Mouse (Mus musculus) thymus, postnatal 10 days (tissue): ENCODE measurements around the gene Filip1.

Source experiments
- DNase-seq, 2 experiments: peaks; one replicate each; pipeline ENCODE4 v3.0.0; 2021; ENCODE audit warnings: low spot score in 2 of 2

Gene Filip1

DNA sequence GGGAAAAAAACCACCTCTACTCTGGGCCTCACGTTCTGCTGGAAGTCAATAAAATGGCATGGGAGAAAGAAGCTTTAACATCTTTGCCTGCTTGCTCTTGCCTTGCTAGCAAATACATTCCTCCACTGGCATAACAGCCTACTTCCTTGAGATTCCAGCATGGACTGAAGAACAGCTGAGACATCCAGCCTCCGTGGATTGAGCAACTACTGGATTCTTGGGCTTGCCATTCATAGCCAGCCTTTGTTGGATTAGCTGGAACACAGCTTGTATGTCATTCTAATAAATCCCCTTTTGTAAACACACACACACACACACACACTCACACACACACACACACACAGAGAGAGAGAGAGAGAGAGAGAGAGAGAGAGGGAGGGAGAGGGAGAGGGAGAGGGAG lies 185.6 kb downstream of the Filip1 start:
- no peak for DNase-seq

DNA sequence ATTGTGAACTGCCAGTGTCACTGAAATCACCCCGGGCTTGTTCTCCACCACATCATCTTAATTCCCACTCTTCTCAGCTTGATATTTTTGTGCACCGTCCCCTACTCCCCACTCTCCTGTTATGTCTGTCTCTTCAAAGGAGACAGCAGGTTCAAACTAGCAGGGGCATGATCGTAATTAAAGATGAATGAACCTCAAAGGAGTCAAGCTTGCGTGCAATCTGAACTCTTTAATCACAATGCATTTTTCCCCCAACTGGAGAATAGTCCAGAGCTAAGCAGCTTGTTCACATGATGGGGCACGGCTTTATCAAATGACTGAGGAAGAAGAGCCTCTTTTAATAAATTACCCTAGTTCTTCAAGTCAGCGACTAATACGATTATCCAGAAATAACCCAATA lies 187.1 kb downstream of the Filip1 start:
- no peak for DNase-seq

DNA sequence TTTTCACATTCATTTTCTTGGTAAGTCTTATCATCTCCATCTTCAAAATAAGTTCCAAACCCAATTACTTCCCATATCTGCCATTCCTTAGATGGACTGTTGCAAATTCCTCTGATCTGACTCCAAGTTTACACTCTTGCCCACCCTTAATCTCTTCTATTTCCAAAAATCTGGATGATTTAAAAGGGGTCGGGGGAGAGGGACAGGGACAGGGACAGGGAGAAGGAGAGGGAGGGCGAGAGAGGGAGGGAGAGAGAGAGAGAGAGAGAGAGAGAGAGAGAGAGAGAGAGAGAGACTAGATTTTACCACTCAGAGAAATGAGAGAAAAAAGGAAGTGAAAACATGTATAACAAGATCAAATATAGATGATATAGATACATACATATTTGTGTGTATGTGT lies 188.8 kb downstream of the Filip1 start:
- DNase-seq, result no peak

DNA sequence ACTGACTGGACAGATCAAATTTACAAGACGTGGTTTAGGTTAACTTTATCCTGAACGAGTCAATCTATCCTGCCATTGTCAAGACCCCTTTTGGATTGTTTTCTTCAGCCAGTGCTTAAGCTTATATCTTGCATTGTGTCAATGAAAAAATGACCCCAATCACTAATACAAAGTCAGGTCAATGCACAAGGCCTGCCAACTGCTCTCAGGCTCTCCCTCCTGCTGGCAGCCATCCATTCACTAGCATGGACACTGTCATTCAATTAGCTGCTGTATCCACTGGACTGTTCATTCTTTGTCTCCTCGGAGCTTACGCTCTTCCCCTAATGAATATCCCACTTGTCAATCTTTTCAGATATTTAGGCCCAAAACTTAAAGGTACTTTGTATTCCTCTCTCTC lies 189.2 kb downstream of the Filip1 start:
- DNase-seq, result no peak

DNA sequence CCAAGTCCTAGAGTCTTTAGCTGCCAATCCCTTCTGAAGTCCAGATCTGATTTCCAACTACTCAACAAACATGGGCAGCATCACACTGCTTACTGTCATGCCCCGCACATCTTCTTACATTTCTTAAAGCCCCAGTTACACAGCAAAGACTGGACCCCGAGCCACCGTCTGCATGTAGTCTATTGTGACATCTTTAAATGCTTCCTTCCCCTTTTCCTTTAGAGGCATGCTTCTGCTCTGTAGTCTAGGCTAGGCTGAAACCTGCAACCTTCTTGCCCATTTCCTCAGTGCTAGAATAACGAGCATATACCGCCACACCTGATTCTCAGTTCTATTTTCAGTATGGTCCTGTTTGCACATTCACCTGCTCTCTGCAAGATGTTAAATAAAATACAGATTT lies 196.2 kb downstream of the Filip1 start:
- DNase-seq, result no peak

DNA sequence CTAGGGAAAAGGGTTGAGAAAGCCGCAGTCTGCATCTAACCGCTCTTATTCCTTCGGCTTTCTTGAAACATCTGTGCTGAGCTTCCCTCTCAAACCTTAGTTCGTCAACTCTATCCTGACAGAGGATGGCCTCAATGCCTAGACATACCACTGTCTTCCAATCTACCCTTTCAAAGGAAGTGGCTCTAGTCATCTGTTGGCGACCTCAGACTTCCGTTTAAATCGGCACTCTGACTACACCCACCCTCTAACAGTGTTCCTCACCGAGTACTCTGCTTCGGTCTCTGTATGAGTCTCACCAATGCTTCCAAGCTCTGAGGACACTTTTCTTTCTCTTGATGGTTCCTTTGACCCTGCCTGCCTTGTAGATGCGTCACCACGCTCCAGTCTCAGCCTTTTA lies 196.6 kb downstream of the Filip1 start:
- DNase-seq, result no peak

DNA sequence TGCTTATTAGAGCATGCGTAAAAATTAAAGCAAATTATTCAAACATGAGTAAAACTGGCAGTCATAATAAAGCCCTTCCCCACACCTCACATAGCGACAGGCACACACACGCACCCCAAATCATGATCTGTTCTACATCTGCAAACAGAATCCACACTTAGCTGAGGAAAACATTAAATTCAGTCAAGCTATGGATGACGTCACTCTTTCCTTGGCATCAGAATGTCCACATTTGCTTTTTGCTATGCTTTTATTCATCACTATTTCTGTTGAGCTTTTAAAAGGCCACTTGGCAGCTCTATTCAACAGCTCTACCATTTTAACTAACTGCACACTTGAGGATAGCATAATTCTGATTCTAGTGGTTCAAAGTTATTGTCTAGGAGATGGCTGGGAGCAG lies 198.1 kb downstream of the Filip1 start:
- no peak for DNase-seq

DNA sequence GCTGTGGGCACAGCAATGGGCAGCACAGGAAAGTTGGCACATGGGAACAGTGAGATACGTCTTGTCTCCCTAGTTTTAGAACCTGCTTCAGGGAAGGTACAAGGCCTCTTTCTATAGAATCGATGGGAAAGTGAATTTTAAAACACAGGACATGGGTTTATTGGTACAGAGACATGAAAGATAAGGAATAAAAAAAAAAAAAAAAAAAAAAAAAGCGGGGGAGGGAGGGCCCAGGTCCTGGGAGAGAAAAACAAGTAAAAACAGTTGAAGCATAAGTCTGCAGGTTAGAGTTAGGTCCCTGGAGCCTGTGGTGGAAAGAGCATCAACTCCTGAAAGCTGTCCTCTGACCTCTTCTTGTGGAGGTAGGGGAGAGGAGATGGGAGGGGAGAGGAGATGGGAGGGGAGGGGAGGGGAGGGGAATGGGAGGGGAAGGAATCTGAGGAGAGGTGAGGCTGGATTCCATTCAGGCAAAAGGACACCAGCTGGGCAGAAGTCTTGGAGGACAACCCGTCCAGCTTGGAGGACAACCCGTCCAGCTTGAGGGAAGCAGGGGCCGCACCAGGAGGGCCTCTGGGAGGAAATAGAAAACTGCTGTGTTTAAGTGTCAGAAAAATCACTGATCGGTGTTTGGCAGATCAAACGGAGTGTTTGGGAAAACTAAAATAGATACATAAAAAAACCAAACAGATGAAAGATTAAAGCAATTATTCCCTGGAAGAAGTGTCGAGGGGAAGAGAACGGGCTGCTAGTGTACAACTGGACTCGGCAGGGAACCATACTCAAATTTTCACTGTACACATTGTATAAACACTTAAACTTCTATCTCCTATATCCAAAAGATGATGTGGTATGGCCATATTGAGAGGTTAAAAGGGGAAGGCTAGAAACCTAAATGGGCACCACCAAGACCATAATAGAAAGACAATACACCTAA lies 201.4 kb downstream of the Filip1 start:
- no peak for DNase-seq

DNA sequence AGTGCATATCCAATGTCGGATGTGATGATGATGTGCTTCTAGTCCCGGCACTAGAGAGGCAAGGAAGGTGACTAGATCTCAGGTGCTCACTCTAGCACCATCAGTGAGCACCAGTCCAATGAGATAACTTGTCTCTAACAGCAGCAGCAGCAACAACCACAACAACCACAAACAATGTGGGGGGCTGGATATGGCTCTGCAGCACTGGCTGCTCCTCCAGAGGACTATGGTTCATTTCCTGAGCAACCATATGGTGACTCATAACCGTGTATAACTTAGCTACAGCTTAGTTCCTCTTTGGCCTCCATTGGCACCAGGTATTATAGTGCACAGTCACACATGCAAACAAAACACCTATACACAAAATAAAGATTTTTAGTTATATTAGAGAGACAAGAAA lies 202.1 kb downstream of the Filip1 start:
- no peak for DNase-seq

DNA sequence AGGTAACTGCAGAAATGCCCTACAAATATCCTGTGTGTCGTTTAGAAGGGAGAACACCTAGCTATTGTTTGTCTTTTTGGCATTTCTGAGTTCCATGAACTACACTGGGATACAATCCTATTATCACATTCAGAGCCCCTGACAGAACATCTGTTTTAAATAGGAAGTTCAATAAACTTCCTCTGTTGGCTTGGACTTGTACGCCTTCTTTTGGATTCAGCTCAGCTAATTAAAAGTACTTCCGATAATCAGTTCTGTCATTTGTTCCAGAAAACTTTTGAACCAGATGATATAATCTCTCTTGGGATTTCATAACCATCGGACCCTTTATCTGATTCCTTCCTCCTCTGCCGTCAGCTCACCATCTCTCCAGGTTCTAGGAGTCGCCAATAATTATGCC lies 203.2 kb downstream of the Filip1 start:
- DNase-seq, result no peak

DNA sequence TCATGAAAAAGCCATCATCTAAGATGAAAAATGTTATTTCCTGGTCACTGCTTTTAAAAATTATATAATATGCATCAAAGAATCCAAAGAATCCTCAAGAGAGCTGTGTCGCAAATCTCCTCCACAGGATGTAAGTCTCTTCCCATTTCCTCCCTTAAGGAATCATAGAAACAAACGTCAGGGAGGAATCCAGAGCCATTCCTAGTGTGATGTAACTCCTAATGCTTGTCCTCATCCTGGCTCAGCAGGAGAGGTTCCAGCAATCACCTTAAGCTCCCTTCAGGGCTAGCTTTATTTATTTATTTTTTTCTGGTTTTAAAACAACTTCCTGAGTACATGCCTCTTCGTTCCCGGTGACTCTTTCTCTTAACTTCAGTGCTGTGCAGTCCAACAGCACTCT lies 205.5 kb downstream of the Filip1 start:
- no peak for DNase-seq

DNA sequence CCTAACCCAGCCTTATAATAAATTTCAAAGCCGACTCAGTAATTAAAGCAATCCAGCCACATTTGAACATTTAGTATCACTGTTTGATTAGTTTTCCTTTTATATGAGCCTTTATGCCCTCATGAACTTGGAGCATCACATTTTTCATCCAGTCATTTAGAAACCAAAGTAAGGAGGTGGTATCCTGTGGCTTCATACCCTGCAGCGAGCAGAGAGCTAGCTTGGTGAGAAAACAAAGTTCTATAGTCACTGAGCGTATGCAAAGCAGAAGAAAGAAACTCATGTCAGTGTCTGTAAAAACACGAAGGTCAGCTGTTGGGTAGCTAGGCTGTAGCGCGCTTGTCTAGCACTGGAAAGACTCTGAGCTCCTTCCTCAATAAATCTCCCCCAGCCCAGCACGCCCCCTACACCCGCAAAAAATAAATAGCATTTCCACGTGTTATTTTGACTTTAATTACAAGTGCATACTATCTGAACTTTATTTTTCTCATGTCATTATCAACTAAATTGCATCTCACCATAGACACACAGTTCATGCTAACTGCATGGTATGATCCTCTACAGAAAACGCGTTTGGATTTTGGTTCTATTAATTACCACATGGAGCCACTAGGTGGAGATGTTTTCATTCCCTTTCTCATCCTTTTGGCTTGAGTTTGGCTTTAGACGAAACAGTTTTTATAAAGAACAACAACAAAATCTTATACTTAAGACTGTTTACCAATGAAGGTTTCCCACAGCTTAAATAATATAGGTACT lies 206.2 kb downstream of the Filip1 start:
- DNase-seq, result peak in 1 of 2 experiments; percentile 33

DNA sequence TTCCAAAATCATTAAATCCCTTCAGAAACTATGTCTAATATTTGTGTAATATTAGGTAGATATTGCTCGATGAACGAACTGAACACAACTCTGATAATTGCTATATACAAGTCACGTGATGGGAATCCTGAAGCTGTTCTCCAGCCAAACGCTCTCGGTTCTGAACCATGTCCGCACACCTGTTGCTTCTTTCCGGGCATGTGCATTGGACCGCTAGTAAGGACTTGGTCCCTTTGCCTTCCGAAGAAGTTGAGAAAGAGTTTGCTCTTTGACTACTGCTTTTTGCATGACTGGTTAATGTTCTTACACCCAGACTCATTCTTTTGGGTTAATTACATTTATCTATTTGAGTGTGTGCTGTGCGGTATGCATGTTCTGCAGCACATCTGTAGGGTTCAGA lies 207.2 kb downstream of the Filip1 start:
- no peak for DNase-seq

DNA sequence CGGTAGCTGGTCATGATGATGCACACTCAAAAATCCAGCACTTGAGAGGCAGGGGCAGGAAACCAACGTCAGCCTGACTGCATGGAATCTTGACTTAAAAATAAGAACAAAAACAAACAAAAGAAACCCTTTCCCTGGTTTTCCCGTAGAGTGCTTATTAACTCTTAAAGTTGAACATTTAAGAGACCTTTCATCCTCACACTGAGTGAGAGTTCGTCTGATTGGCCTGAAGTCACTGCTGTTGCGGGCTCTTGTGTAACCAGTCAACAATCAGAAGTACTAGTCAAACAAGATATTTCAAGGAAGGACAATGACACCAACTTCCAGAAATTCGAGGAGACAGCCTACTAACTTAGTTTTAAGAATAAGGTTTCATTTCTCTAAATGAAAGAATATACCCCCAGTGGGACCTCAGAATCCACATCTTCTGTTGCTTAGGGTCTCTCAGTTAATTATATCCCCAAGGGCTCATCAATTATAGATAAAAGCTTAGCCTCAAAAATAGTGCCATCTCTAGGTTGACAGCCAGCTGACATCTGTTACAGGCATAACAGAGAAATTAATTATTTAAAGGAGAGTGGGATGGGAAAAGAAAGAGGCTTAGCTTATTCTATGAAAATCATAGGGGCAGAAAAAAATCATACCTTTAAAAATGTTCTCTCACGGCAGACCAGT lies 216.1 kb downstream of the Filip1 start:
- no peak for DNase-seq

DNA sequence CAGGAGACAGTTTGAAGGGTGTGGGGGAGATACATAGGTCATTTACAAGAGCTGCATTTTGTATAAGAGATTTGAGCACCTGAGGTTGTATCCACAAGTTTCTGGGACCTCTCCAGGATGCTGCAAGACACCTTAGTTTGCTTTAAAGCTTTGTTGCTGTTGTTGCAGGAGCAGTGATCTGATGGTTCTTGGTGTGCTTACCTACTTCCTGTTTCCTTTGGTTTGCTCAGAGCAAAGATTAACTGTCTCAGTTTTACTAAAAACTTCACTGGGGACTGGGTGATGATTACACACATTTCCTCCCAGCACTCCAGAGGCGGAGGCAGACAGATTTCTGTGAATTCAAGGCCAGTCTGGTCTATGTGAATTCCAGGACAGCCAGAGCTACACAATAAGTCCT lies 217.6 kb downstream of the Filip1 start:
- DNase-seq, result peak in 1 of 2 experiments; percentile 16

DNA sequence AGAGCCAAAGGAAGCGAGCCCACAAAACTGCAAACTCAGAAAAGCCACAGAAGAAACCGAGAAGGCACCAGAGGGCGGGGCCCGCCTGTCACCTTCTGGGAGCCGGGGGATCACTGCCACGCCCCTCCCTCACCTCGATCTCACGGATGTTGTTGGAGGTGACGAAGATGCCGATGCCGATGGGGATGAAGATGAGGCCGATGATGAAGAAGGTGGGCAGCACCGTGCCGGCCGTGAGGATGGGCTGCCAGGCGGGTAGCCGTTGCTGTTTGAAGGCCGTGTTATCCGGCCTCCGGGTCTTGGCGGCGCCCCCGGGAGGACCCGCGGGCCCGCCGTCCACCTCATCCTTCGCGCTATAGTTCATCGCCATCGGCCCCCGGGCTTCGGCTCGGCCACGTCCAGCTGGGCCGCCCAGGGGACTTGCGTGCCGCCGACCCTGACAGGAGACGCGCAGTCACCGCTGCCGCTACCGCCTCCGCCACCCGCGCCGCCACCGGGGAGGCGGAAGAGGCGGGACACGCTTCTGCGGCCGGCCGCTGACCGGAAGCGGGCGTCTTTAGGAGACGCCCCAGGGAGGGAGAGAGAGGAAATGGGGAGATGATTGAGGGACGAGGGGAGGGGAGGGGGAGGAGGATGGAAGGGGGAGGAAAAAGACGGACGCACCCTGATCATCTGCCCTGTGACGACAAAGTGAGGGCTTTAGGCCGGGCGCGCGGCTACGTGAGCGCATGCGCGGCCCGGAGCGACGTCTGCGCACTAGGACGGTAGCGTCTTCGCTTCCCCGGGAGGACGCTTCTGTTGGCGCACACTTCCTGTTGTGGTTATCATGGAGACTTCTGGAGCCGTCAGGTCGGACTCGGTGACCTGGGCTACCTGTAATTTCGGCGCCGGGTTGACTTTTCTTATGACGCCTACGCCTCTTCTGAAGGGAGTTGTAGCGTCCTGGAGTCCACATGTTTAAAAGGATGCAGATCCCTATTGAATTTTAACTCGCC lies 219.5 kb downstream of the Filip1 start, which contains the start of gene Tmem30a:
TSS of gene Tmem30a (minus strand) at position 667 of the 995 bp plus-strand sequence.
- DNase-seq, result peak; percentile 82 to 87

DNA sequence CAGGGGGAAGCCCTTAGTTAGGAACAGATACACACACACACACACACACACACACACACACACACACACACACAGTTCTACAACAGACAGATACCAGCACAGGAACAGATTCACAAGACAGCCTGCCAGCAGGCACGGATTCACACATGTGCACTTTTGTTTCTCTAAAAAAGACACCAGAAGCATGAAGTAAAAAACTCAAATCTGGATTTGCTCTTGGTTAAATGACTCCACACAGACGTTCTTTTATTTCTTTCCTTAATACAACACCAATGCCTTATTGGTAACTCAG lies 226.9 kb downstream of the Filip1 start:
- DNase-seq, result no peak

DNA sequence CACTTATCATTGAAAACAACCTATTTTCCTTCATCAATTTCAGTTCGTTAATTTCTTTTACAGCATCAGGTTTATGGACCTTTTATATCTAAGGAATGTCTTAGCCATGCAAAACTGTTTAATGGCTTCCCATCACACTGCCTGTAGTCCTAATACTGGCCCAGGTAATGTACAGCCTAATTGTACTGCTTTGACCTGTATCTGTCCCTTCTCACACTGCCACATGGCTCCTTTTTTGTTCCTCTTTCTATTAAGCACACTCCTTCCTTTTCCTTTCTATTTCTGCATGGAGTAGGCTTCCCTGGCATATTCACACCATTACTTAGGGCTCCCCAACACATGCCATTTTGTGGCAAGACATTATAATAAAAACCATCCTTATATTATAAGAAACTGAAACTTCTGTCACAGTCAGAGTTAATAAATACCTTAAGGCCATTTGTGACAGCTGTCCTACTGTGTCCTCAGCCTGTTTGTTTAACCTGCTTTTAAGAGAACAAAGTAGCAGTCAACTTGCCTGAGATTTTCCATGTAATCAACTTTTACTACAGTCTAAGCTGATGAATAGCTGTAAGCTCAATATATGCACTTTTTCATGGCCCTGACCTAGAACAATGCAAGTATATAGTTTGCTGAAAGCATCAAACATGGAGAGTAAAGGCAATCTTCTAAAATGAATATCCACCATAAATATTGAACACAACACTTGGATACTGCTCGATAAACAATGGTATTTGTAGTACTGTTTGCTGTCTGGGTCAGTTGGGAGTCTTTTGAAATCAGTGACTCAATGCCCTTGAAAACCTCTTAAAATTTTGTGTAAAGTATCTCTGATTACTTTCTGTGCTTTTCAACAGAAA lies 227.5 kb downstream of the Filip1 start:
- no peak for DNase-seq

DNA sequence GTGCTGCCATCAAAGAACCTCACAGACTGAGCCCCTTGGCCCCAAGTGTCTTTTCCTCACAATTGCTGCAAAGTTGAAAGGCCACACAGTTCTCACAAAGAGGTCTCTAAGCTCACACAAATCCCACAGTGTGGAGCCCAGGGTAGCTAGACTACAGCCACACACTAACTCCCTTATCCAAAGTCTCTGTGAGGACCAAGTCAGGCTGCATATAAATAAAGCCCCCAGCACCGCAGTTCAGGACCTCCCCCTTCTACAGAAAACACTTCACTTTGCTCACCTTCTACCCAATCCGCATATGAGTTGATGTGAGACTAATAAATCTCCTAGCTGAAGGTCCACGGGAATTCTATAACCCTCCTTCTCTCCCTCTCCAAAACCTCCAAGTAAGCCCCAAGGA lies 228.2 kb downstream of the Filip1 start:
- no peak for DNase-seq

DNA sequence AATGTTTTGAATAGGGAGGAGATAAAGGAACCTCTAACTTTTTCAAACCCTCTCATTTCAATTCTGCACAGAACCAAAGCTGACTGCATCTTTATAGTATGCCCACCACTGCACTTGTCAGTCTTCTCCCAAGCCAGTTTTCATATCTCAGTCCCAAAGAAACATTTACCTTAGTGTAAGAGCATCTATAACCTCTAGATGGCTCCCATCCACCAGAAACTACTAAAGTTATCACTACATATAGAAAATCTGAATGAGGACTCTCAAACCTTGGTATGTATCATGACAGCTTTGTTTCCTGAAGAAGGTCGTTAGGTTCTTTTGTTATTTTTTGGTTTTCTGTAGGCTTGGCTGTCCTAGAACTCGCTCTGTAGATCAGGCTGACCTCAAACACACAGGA lies 233.3 kb downstream of the Filip1 start:
- no peak for DNase-seq
